Mouse (Mus musculus) small intestine, adult 2 months (tissue): Measurements from ENCODE around the gene Nudt1. TPM values are rescaled to one million over a fixed set of nuclear protein-coding genes. Genes with fewer than 3 reads are reported as not detected.

ENCODE experiments used
- H3K27ac ChIP-seq: fragments of 200-500 bp; 2 replicates; pipeline ENCODE4 v1.5.1; 2012; ENCODE audit warnings: low read depth, low read length, control low read depth, inconsistent platforms; ENCODE audit not compliant: insufficient read depth
- H3K27me3 ChIP-seq: fragments of 200-500 bp; 2 replicates; pipeline ENCODE4 v1.6.1; 2012; ENCODE audit warnings: mild to moderate bottlenecking, moderate library complexity, low read length, inconsistent platforms; ENCODE audit not compliant: control insufficient read depth, insufficient read depth
- H3K36me3 ChIP-seq: fragments of 200-500 bp; 2 replicates; pipeline ENCODE4 v1.6.1; 2012; ENCODE audit warnings: mild to moderate bottlenecking, low read length, control low read depth, inconsistent platforms; ENCODE audit not compliant: control insufficient read depth, insufficient read depth
- H3K4me1 ChIP-seq: fragments of 200-500 bp; 2 replicates; pipeline ENCODE4 v1.6.1; 2012; ENCODE audit warnings: low read length, inconsistent platforms, mixed read lengths; ENCODE audit not compliant: control insufficient read depth, insufficient read depth, insufficient read length
- H3K4me3 ChIP-seq: fragments of 200-500 bp; 2 replicates; pipeline ENCODE4 v1.5.1; 2012; ENCODE audit warnings: low read depth, mild to moderate bottlenecking, control low read depth, inconsistent platforms, low read length, moderate library complexity
- CTCF ChIP-seq: fragments of 200-500 bp; IDR thresholded peaks from 2 replicates; pipeline ENCODE4 v1.5.1; 2012; ENCODE audit warnings: low read depth, mild to moderate bottlenecking, control low read depth, inconsistent platforms, low read length, moderate library complexity, mixed read lengths; ENCODE audit not compliant: insufficient replicate concordance, insufficient read length; ENCODE audit errors: extremely low read depth
- POLR2A ChIP-seq: fragments of 200-500 bp; IDR thresholded peaks from 2 replicates; pipeline ENCODE4 v1.6.1; 2012; ENCODE audit warnings: low read depth, mild to moderate bottlenecking, control low read depth, inconsistent platforms, low read length, moderate library complexity
- WGBS: fragments of 180-500 bp; shearing (Covaris S2); methylation state at CpG from one replicate; pipeline ENCODE4 v1.1.7; 2018; 5-methylcytosine and 5-hydroxymethylcytosine counted together
- polyA plus RNA-seq: library from polyadenylated mRNA; depleted of rRNA; stranded (reverse); fragments of >200 nt; gene quantifications from 2 replicates; pipeline ENCODE4 v1.2.3, GENCODE M21; 2012

Nudt1 gene
- polyA plus RNA-seq, 1 experiment: 11.0 TPM

GRCm38 (mm10) chr5:140339836-140340235, 18.4 kb downstream of the Nudt1 start:
- WGBS: 85% methylated on average over 3 of the region's 3 CpGs
- H3K27me3 ChIP-seq: no peaks in the 10 kb centered on the region
- no peaks in the 10 kb centered on the region for H3K4me1 ChIP-seq
- TF ChIP-seq POLR2A: no peak
- TF ChIP-seq CTCF: no peak
- H3K27ac ChIP-seq: no peak overlapping the region
- H3K36me3 ChIP-seq: peaks cover 11% of the 10 kb centered on the region
- no peak overlapping the region for H3K4me3 ChIP-seq

DNA sequence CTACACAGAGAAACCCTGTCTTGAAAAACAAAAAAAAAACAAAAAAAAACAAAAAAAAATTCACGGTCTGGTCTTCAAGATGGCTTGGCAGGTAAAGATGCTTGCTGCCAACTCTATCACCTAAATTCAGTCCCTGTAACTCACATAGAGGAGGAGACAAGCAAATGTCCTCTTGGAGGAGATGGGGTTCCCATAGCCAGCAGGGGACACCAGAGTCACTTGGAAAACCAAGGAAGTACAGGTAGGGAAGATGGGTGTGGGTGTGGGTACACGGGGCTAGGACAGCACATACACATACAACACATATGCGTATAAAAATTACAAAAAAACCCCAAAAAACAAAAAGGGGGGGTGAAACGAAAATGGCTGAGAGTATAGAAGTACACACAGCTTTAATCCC, 21.4 kb downstream of the Nudt1 start:
- H3K36me3 ChIP-seq: peaks cover 6% of the 10 kb centered on the region
- no peaks in the 10 kb centered on the region for H3K4me1 ChIP-seq
- H3K4me3 ChIP-seq: no peak overlapping the region
- H3K27ac ChIP-seq: no peak overlapping the region
- TF ChIP-seq POLR2A (no peak), CTCF (no peak)
- H3K27me3 ChIP-seq: no peaks in the 10 kb centered on the region
- WGBS: 78% methylated on average over 4 of the region's 4 CpGs

GRCm38 (mm10) chr5:140345244-140345643, 23.8 kb downstream of the Nudt1 start:
- Histone ChIP-seq H3K4me1 (no peaks in the 10 kb centered on the region), H3K27me3 (no peaks in the 10 kb centered on the region), H3K36me3 (no peaks in the 10 kb centered on the region; the same call in 1 of the 2 replicates), H3K27ac (no peak overlapping the region), H3K4me3 (no peak overlapping the region)
- no peak for TF ChIP-seq CTCF
- TF ChIP-seq POLR2A: no peak
- 82% methylated on average over 4 of the region's 4 CpGs for WGBS

GRCm38 (mm10) chr5:140346050-140346449, 24.6 kb downstream of the Nudt1 start:
- TF ChIP-seq CTCF (no peak), POLR2A (no peak)
- Histone ChIP-seq H3K27me3 (no peaks in the 10 kb centered on the region), H3K36me3 (no peaks in the 10 kb centered on the region; the same call in 1 of the 2 replicates), H3K4me3 (no peak overlapping the region), H3K4me1 (no peaks in the 10 kb centered on the region), H3K27ac (no peak overlapping the region)
- 88% methylated on average over 1 of the region's 1 CpGs for WGBS

- H3K4me3 ChIP-seq: no peak overlapping the region
- H3K4me1 ChIP-seq: no peaks in the 10 kb centered on the region
- H3K27me3 ChIP-seq: no peaks in the 10 kb centered on the region
- TF ChIP-seq POLR2A (no peak), CTCF (no peak)
- H3K36me3 ChIP-seq: peaks cover 8% of the 10 kb centered on the region; the same call in 1 of the 2 replicates
- WGBS: 78% methylated on average over 9 of the region's 9 CpGs
- no peak overlapping the region for H3K27ac ChIP-seq
These were observed 28.4 kb downstream of the Nudt1 start for GRCm38 (mm10) chr5:140349882-140350281.

GRCm38 (mm10) chr5:140350731-140351497, 29.5 kb downstream of the Nudt1 start:
- peaks cover 10% of the 10 kb centered on the region for H3K36me3 ChIP-seq
- H3K4me3 ChIP-seq: no peak overlapping the region
- WGBS: 85% methylated on average over 8 of the region's 8 CpGs
- H3K4me1 ChIP-seq: no peaks in the 10 kb centered on the region
- TF ChIP-seq CTCF (no peak), POLR2A (no peak)
- no peak overlapping the region for H3K27ac ChIP-seq
- H3K27me3 ChIP-seq: no peaks in the 10 kb centered on the region

DNA sequence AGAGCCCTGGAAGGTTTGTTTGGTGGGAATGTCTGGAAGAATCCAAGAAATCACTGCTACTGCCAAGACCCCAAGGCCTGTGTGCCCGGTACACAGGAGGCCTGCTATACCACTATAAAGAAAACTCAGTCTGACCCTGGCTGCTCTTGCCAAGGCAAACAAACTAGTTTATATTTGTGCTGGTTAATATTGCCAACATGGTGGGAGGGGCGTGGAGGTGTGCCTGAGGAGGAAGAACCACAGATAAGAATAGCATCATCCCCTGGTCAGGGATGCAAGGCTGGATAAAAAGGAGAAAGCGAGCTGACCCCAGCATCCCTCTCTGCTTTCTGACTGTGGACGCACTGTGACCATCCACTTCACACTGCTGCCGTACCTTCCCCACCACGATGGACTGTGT, 30.9 kb downstream of the Nudt1 start:
- Histone ChIP-seq H3K36me3 (peaks cover 11% of the 10 kb centered on the region), H3K27ac (no peak overlapping the region), H3K27me3 (no peaks in the 10 kb centered on the region), H3K4me1 (no peaks in the 10 kb centered on the region), H3K4me3 (no peak overlapping the region)
- TF ChIP-seq POLR2A: no peak
- no peak for TF ChIP-seq CTCF
- WGBS: 94% methylated on average over 6 of the region's 6 CpGs
